Mouse (Mus musculus) heart, embryonic 10.5 days (tissue): ENCODE measurements around the gene Mtfp1. TPM values are rescaled to one million over a fixed set of nuclear protein-coding genes. Genes with fewer than 3 reads are reported as not detected.
"Not testable (repeated sequence)": the region's sequence is repeated elsewhere in the genome, so short reads cannot be mapped to it uniquely, and the experiment has no call there.

Source experiments
- DNase-seq: peaks from one replicate; pipeline ENCODE4 v3.0.0-alpha.2; 2017; ENCODE audit warnings: low spot score
- H3K27ac ChIP-seq: fragments of 300-500 bp; sonication (generic); 2 replicates; pipeline ENCODE4 v1.5.1; 2016; ENCODE audit warnings: mild to moderate bottlenecking
- H3K27me3 ChIP-seq: fragments of 300-500 bp; sonication (generic); 2 replicates; pipeline ENCODE4 v1.6.1; 2016; ENCODE audit warnings: mild to moderate bottlenecking; ENCODE audit not compliant: poor library complexity, insufficient read depth, severe bottlenecking
- H3K36me3 ChIP-seq: fragments of 300-500 bp; sonication (generic); 2 replicates; pipeline ENCODE4 v1.6.1; 2016; ENCODE audit warnings: mild to moderate bottlenecking, moderate library complexity
- H3K4me1 ChIP-seq: fragments of 300-500 bp; sonication (generic); 2 replicates; pipeline ENCODE4 v1.6.1; 2016; ENCODE audit warnings: mild to moderate bottlenecking
- H3K4me3 ChIP-seq: fragments of 300-500 bp; sonication (generic); 2 replicates; pipeline ENCODE4 v1.5.1; 2016; ENCODE audit warnings: mild to moderate bottlenecking, moderate library complexity
- H3K9me3 ChIP-seq: fragments of 300-500 bp; sonication (generic); 2 replicates; pipeline ENCODE4 v1.6.1; 2016; ENCODE audit warnings: mild to moderate bottlenecking, moderate library complexity
- WGBS: fragments of 180-500 bp; shearing (Covaris S2); methylation state at CpG from one replicate; pipeline ENCODE4 v1.1.7; 2016; 5-methylcytosine and 5-hydroxymethylcytosine counted together
- polyA plus RNA-seq: library from polyadenylated mRNA; unstranded; fragments of >200 nt; fragmentation: Nextera tagmentation; extraction: Ambion mirVana; gene quantifications from 2 replicates; pipeline ENCODE4 v1.2.1, GENCODE M21; 2016

Mtfp1 gene
- polyA plus RNA-seq, 1 experiment from 2014 or later = 25.7 TPM

DNA sequence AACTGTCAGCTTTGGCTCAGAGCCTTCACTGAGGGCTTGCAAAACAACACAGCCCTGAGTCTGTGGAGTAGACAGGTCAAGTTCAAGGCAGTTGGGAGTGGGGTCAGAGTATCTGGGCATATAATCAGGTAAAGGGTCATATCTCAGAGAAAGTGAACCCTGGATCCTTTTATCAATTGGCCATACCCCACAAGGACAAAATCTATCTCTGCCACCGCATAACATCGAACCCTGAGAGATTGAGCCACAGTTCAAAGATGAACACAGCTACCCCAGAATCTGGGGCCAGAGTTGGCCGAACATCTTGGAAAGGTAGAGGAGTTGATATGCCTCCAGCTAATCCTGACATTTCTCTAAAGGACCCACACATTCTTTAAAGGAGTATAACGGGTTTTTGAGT, 16.8 kb upstream of the Mtfp1 start:
- DNase-seq = no peak
- H3K4me3 ChIP-seq = no peak overlapping the region
- no peaks in the 10 kb centered on the region for H3K4me1 ChIP-seq
- peaks cover 12% of the 10 kb centered on the region for H3K27me3 ChIP-seq
- H3K27ac ChIP-seq = no peak overlapping the region
- 0 out of 2 replicates have a peak, but pooled peaks cover 2% of the 10 kb centered on the region for H3K36me3 ChIP-seq
- no peaks in the 10 kb centered on the region for H3K9me3 ChIP-seq
- WGBS = 76% methylated on average over 4 of the region's 4 CpGs

DNA sequence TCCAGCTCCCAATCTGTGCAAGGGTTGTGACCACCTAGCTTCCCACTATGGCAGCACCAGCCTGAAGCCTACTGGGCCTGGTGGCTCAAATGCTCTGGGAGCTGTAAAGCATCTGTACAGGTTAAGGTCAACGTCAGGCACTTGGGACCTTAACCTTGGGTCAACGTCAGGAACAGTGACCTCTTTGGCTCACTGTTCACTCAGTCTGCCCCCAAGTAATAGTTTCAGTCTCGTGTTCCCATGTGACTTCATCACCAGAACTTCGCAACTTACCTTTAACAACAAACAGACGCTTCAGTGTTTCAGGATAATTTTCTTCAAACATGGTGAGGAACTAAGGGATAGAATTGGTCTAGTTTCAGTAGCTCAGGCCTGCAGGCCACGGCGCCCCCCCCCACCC, 13.4 kb upstream of the Mtfp1 start:
- 79% methylated on average over 7 of the region's 7 CpGs for WGBS
- H3K4me1 ChIP-seq = no peaks in the 10 kb centered on the region
- H3K4me3 ChIP-seq = no peak overlapping the region
- no peaks in the 10 kb centered on the region for H3K9me3 ChIP-seq
- no peak overlapping the region for H3K27ac ChIP-seq
- no peaks in the 10 kb centered on the region for H3K27me3 ChIP-seq
- 0 out of 2 replicates have a peak, but pooled peaks cover 3% of the 10 kb centered on the region for H3K36me3 ChIP-seq
- no peak for DNase-seq

- not testable (repeated sequence) for H3K9me3 ChIP-seq
These were observed 12.7 kb upstream of the Mtfp1 start for GRCm38 (mm10) chr11:4107901-4108300.

DNA sequence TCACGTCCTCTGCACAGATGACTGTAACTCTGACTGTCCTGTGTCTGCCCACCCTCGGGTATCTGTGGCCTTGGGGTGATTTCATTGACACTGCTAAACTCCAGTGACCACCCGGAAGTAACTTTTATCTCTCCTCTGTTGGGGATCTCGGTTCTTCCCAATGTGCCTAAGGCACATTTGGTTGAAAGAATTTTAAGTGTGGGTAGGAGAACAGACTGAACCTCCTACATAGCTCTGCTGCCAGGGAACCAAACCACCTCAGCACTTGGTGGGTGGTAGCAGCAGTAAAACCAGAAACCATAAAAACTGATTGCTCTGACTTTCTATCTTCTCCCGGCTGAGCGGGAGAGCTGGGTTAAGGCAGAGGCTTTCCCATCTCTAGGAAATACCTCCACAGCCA, 10.2 kb upstream of the Mtfp1 start:
- no peaks in the 10 kb centered on the region for H3K27me3 ChIP-seq
- H3K4me3 ChIP-seq = no peak overlapping the region
- H3K36me3 ChIP-seq = 0 out of 2 replicates have a peak, but pooled peaks cover 3% of the 10 kb centered on the region
- H3K27ac ChIP-seq = no peak overlapping the region
- no peaks in the 10 kb centered on the region for H3K9me3 ChIP-seq
- no peak for DNase-seq
- no peaks in the 10 kb centered on the region for H3K4me1 ChIP-seq
- 62% methylated on average over 6 of the region's 6 CpGs for WGBS

More at GRCm38 (mm10) chr11:4107901-4108300, 12.7 kb upstream of the Mtfp1 start:
- H3K4me3 ChIP-seq, H3K36me3 ChIP-seq, H3K27ac ChIP-seq, H3K27me3 ChIP-seq, H3K4me1 ChIP-seq, DNase-seq: not testable (repeated sequence)
- 83% methylated on average over 6 of the region's 6 CpGs for WGBS

DNA sequence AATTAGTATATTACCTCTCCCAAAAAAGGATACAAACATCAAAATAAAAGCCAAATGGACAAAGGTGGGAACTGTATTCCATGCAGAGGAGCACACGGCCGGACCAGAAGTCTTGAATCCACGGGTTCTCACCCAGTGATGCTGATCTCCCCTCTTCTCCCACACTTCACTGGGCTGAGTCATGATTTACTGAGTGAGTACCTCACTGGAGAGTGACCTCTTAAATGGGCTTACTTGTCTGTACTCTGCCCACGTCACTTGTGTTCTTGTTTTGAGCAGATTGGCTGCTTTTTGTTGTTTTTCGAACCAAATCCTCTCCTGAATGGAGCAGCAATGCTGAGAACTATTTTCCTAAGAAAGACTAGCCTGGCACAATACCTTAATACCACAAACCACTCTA, 9.7 kb upstream of the Mtfp1 start:
- WGBS = 85% methylated on average over 5 of the region's 5 CpGs
- DNase-seq = no peak

DNA sequence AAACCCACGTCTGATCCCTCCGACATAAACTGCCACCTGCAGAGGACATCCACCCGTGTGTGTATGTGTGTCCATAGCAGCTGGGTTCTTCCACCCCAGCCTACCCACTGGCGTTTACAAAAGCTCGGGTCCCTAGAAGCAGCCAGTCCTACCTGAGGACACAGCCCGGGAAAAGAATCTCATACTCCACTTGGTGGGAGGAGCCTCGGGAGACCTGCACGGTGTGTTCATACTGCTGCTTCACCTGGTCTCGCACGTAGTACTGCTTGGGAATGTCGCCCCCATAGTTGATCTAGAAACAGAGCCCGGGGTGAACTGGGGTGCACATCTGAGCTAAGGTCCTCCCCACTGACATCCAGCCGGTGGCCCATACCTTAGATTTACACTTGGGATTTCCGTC, 8.3 kb upstream of the Mtfp1 start:
- Histone ChIP-seq H3K27me3 (no peaks in the 10 kb centered on the region), H3K9me3 (no peaks in the 10 kb centered on the region), H3K4me1 (no peaks in the 10 kb centered on the region), H3K27ac (no peak overlapping the region), H3K36me3 (0 out of 2 replicates have a peak, but pooled peaks cover 3% of the 10 kb centered on the region), H3K4me3 (no peak overlapping the region)
- no peak for DNase-seq
- WGBS = 74% methylated on average over 14 of the region's 14 CpGs

More for the DNA sequence above, 9.7 kb upstream of the Mtfp1 start:
- Histone ChIP-seq H3K27ac (no peak overlapping the region), H3K9me3 (no peaks in the 10 kb centered on the region), H3K36me3 (0 out of 2 replicates have a peak, but pooled peaks cover 3% of the 10 kb centered on the region), H3K4me1 (no peaks in the 10 kb centered on the region), H3K4me3 (no peak overlapping the region), H3K27me3 (no peaks in the 10 kb centered on the region)

DNA sequence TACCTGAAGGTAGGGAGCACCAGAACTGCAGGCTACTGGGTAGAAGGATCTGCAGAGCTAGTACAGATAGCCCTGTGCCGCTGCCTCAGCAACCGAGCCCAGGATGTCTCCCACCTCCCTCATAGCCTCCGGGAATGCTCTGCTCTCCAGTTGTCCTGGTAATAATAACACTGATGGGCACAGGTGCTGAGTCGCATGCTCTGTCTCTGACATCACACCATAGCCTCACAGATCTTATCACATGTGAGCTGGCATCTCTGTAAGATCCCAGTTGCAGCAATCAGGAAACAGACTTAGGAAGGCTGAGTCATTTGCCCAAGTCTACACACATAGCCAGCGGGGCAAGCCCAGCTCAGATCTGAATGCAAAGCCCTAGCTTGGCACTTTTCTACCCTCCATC, 6.6 kb upstream of the Mtfp1 start:
- Histone ChIP-seq H3K27me3 (no peaks in the 10 kb centered on the region), H3K36me3 (no peaks in the 10 kb centered on the region), H3K9me3 (no peaks in the 10 kb centered on the region), H3K4me3 (no peak overlapping the region; the same call in 1 of the 2 replicates), H3K4me1 (peaks cover 8% of the 10 kb centered on the region), H3K27ac (no peak overlapping the region)
- WGBS = 74% methylated on average over 5 of the region's 5 CpGs
- no peak for DNase-seq

- H3K27ac ChIP-seq = no peak overlapping the region; the same call in 1 of the 2 replicates
- H3K4me3 ChIP-seq = no peak overlapping the region
- no peak for DNase-seq
These were observed 4.2 kb upstream of the Mtfp1 start for GRCm38 (mm10) chr11:4099447-4099846.

GRCm38 (mm10) chr11:4098816-4099215, 3.6 kb upstream of the Mtfp1 start:
- no peak overlapping the region for H3K27ac ChIP-seq
- peaks cover 31% of the 10 kb centered on the region for H3K4me1 ChIP-seq
- no peaks in the 10 kb centered on the region; the same call in 1 of the 2 replicates for H3K36me3 ChIP-seq
- 76% methylated on average over 7 of the region's 7 CpGs for WGBS
- DNase-seq = no peak
- no peaks in the 10 kb centered on the region for H3K27me3 ChIP-seq
- no peak overlapping the region for H3K4me3 ChIP-seq
- no peaks in the 10 kb centered on the region for H3K9me3 ChIP-seq

More at GRCm38 (mm10) chr11:4099447-4099846, 4.2 kb upstream of the Mtfp1 start:
- Histone ChIP-seq H3K9me3 (no peaks in the 10 kb centered on the region), H3K36me3 (no peaks in the 10 kb centered on the region), H3K4me1 (peaks cover 24% of the 10 kb centered on the region), H3K27me3 (no peaks in the 10 kb centered on the region)
- 48% methylated on average over 3 of the region's 3 CpGs for WGBS

DNA sequence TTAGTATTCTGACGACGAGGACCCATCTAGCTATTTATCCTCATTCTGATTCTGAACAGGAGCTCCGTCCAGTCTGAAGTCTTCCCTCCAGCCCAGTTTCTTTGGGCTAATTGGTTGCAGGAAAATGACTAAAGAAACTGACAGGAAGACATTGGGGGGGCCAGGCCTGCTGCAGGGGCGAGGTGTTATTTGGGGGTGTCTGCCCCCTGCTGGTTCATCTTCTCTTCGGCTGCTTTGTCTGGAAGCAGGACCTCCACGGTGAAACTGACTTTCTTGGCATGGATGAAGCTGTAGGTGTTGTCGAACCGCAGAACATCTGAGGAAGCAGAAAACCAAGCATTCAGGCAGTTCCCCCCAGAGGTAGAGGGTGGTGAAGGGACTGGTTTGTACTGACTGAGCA, 2.9 kb upstream of the Mtfp1 start:
- H3K4me1 ChIP-seq = peaks cover 34% of the 10 kb centered on the region
- H3K27ac ChIP-seq = no peak overlapping the region
- H3K36me3 ChIP-seq = peaks cover 2% of the 10 kb centered on the region; the same call in 1 of the 2 replicates
- DNase-seq = no peak
- no peaks in the 10 kb centered on the region for H3K27me3 ChIP-seq
- H3K9me3 ChIP-seq = no peaks in the 10 kb centered on the region
- 69% methylated on average over 8 of the region's 8 CpGs for WGBS
- no peak overlapping the region for H3K4me3 ChIP-seq

DNA sequence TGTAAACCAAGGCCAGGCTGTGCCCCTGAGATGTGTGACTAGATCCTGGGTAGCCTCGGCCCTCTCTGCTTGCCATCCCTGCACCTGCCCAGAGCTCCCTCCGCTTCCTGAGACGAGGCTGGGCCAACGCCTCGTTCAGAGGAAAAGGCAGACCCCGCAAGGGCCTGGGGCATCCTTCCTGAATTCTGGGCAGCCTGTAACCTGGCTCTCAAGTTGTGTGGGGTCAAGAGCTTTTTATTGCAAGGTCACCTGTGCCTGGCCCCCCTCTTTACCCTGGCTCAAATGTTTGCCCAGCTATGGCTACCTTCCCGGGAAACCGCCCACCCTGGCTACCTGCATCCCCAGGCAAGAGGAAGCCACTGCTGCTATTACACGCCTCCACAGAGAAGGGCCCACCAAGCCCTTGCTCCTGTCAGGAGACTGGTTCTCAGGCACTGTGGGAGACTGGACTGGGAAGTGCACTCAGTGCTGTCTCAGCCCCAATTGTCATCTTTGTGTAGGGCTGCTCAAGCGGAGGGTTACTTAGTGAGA, 1.9 kb upstream of the Mtfp1 start:
- no peaks in the 10 kb centered on the region for H3K9me3 ChIP-seq
- DNase-seq = no peak
- peak overlapping the region; percentile 95 for H3K27ac ChIP-seq
- peak overlapping the region; percentile 77 for H3K4me3 ChIP-seq
- H3K36me3 ChIP-seq = peaks cover 9% of the 10 kb centered on the region
- no peaks in the 10 kb centered on the region for H3K27me3 ChIP-seq
- WGBS = 37% methylated on average over 10 of the region's 10 CpGs
- H3K4me1 ChIP-seq = peaks cover 34% of the 10 kb centered on the region

- WGBS = 3% methylated on average over 45 of the region's 45 CpGs
- Histone ChIP-seq H3K9me3 (peaks cover 1% of the 10 kb centered on the region; the same call in 1 of the 2 replicates), H3K4me1 (peaks cover 34% of the 10 kb centered on the region), H3K4me3 (peak overlapping the region; percentile 77), H3K27me3 (no peaks in the 10 kb centered on the region), H3K36me3 (peaks cover 17% of the 10 kb centered on the region), H3K27ac (peak overlapping the region; percentile 95)
- DNase-seq = peak; percentile 99
These were observed 1.1 kb upstream of the Mtfp1 start for GRCm38 (mm10) chr11:4096054-4096984.
